Mouse (Mus musculus) G1E (cell line): ENCODE data around the gene Timm13. TPM values are rescaled to one million over a fixed set of nuclear protein-coding genes. Genes with fewer than 3 reads are reported as not detected.

Experiments
- ATAC-seq: 2 replicates; pipeline ENCODE4 v1.8.0; 2016; ENCODE audit warnings: mild to moderate bottlenecking; ENCODE audit not compliant: insufficient number of reproducible peaks, poor library complexity, low FRiP score, severe bottlenecking; ENCODE audit errors: extremely low read depth
- DNase-seq: peaks from one replicate; pipeline ENCODE4 v3.0.0; 2012; ENCODE audit warnings: low spot score
- H3K27me3 ChIP-seq: 2 replicates; pipeline ENCODE4 v1.6.1; 2012; ENCODE audit warnings: mild to moderate bottlenecking, low read length, inconsistent platforms; ENCODE audit not compliant: insufficient read depth
- H3K36me3 ChIP-seq: replicated peaks from 2 replicates; pipeline ENCODE3; 2012; ENCODE audit warnings: mild to moderate bottlenecking, inconsistent platforms
- H3K4me1 ChIP-seq: 2 replicates; pipeline ENCODE4 v1.6.1; 2012; ENCODE audit warnings: low read depth, low read length, inconsistent platforms, mixed read lengths; ENCODE audit not compliant: insufficient read depth
- H3K4me3 ChIP-seq: 2 replicates; pipeline ENCODE4 v1.5.1; 2012; ENCODE audit warnings: low read depth, mild to moderate bottlenecking, inconsistent platforms, low read length, moderate library complexity, mixed read lengths
- H3K9me3 ChIP-seq: replicated peaks from 2 replicates; pipeline ENCODE4 v1.6.1; 2012; ENCODE audit warnings: inconsistent platforms
- CTCF ChIP-seq: IDR thresholded peaks from 2 replicates; pipeline ENCODE4 v1.5.1; 2012; ENCODE audit warnings: low read depth, low read length, inconsistent platforms, mixed read lengths
- GATA1 ChIP-seq: IDR thresholded peaks from 2 replicates; pipeline ENCODE4 v1.6.1; 2012; ENCODE audit warnings: borderline replicate concordance, low read length, inconsistent platforms, mixed read lengths
- GATA2 ChIP-seq: IDR thresholded peaks from 2 replicates; pipeline ENCODE4 v1.6.1; 2012; ENCODE audit warnings: low read depth, low read length, inconsistent platforms, borderline replicate concordance
- POLR2AphosphoS5 ChIP-seq: IDR thresholded peaks from 2 replicates; pipeline ENCODE4 v1.6.1; 2012; ENCODE audit warnings: low read depth, low read length, inconsistent platforms; ENCODE audit not compliant: insufficient replicate concordance
- TAL1 ChIP-seq: conservative IDR thresholded peaks from 2 replicates; pipeline ENCODE4 v1.6.1; 2012; ENCODE audit warnings: low read depth, low read length, inconsistent platforms, mixed read lengths
- polyA plus RNA-seq: library from polyadenylated mRNA; stranded (reverse); fragments of >175 nt; gene quantifications from 2 replicates; pipeline ENCODE4 v1.2.3, GENCODE M21; 2012
- total RNA-seq, 2 experiments: library from RNA; stranded (forward) in 1 of 2; stranded (reverse) in 1 of 2; fragments of 200-1000 nt in 1 of 2; fragments of >200 nt in 1 of 2; fragmentation: Nextera tagmentation in 1 of 2; gene quantifications; 2 replicates each; pipeline ENCODE4 v1.2.3; 2014 to 2017

Timm13 gene
- total and polyA plus RNA-seq, 3 experiments = 51.2 to 295 (median 70.4) TPM

DNA sequence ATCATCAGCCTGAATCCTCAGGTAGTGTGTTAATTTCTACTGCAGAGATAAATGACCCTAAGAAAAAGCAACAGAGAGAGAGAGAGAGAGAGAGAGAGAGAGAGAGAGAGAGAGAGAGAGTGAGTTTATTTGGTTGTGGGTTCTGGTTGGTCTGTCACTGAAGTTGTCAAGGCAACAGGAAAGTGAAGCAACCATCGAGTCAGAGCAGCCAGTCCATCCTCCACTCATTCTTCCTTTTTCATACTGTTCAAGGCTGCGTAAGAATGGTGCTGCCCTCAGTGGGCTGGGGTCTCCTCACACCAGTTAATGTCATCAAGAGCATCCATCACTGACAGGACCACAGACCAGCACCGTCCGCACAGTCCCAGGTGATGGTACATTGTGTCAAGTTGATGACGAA lies 43.5 kb upstream of the Timm13 start:
- H3K9me3 ChIP-seq = no peaks in the 10 kb centered on the region
- TF ChIP-seq CTCF = no peak
- no peak for TF ChIP-seq POLR2AphosphoS5
- no peak for TF ChIP-seq GATA1
- TF ChIP-seq GATA2 = no peak
- TF ChIP-seq TAL1 = no peak
- H3K4me1 ChIP-seq = peaks cover 36% of the 10 kb centered on the region
- ATAC-seq (no peak), DNase-seq (no peak)
- H3K4me3 ChIP-seq = no peak overlapping the region
- H3K36me3 ChIP-seq = no peaks in the 10 kb centered on the region
- peaks cover 57% of the 10 kb centered on the region for H3K27me3 ChIP-seq

- H3K36me3 ChIP-seq = no peaks in the 10 kb centered on the region
- no peak overlapping the region for H3K4me3 ChIP-seq
- DNase-seq = no peak
- H3K27me3 ChIP-seq = peaks cover 62% of the 10 kb centered on the region
- no peak for TF ChIP-seq GATA1
- ATAC-seq = no peak
- H3K4me1 ChIP-seq = peaks cover 36% of the 10 kb centered on the region
- H3K9me3 ChIP-seq = no peaks in the 10 kb centered on the region
These were observed 42.9 kb upstream of the Timm13 start for GRCm38 (mm10) chr10:80943701-80944100.

- ATAC-seq (no peak), DNase-seq (no peak)
- peaks cover 69% of the 10 kb centered on the region for H3K27me3 ChIP-seq
- peaks cover 32% of the 10 kb centered on the region for H3K4me1 ChIP-seq
- TF ChIP-seq GATA1 (no peak), CTCF (no peak), GATA2 (no peak), POLR2AphosphoS5 (no peak), TAL1 (no peak)
- H3K9me3 ChIP-seq = no peaks in the 10 kb centered on the region
- H3K36me3 ChIP-seq = no peaks in the 10 kb centered on the region
- H3K4me3 ChIP-seq = no peak overlapping the region
These were observed 42.1 kb upstream of the Timm13 start for GRCm38 (mm10) chr10:80942919-80943318.

GRCm38 (mm10) chr10:80940988-80941347 lies 40.2 kb upstream of the Timm13 start:
- Histone ChIP-seq H3K9me3 (no peaks in the 10 kb centered on the region), H3K4me1 (peaks cover 43% of the 10 kb centered on the region), H3K36me3 (no peaks in the 10 kb centered on the region), H3K27me3 (peaks cover 77% of the 10 kb centered on the region), H3K4me3 (no peak overlapping the region)
- TF ChIP-seq POLR2AphosphoS5 (no peak), TAL1 (no peak), GATA1 (no peak), GATA2 (no peak), CTCF (no peak)
- DNase-seq (no peak), ATAC-seq (no peak)

GRCm38 (mm10) chr10:80940320-80940987 lies 39.7 kb upstream of the Timm13 start:
- ATAC-seq = no peak
- DNase-seq = no peak
- Histone ChIP-seq H3K36me3 (no peaks in the 10 kb centered on the region), H3K9me3 (no peaks in the 10 kb centered on the region), H3K27me3 (peaks cover 80% of the 10 kb centered on the region), H3K4me1 (peaks cover 45% of the 10 kb centered on the region), H3K4me3 (no peak overlapping the region)
- TF ChIP-seq GATA2 (no peak), CTCF (no peak), GATA1 (no peak), TAL1 (no peak), POLR2AphosphoS5 (no peak)

DNA sequence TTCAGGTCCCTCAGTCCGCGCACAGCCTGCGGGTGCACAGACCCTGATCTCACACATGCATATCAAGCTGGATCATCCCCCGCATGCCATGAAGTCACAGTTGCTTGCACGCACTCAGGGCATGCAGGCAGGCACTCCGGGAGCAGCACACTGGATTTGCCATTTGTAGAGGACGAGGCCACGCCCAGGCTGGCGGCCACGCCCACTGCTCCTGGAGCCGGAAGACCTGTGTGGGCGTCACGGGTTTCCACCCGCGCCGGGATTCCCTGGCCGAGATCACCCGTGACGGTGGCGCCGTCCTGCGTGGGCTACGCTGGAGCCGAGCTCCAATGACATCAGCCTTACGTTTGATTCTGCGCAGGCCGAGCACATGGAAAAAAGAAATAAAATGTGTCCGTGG lies 38.9 kb upstream of the Timm13 start:
- TF ChIP-seq TAL1 (no peak), CTCF (no peak), GATA2 (no peak), POLR2AphosphoS5 (no peak), GATA1 (no peak)
- no peaks in the 10 kb centered on the region for H3K9me3 ChIP-seq
- peak; percentile 72 for DNase-seq
- ATAC-seq = peak; percentile 40; the same call in 1 of the 2 replicates
- H3K4me3 ChIP-seq = peak overlapping the region; percentile 70
- peaks cover 80% of the 10 kb centered on the region for H3K27me3 ChIP-seq
- H3K4me1 ChIP-seq = peaks cover 47% of the 10 kb centered on the region
- H3K36me3 ChIP-seq = no peaks in the 10 kb centered on the region
